Mouse (Mus musculus) adrenal gland, postnatal 36 days (tissue): ENCODE results near the gene Esp22. TPM values are rescaled to one million over a fixed set of nuclear protein-coding genes. Genes with fewer than 3 reads are reported as not detected.
"Not testable (repeated sequence)": the region's sequence is repeated elsewhere in the genome, so short reads cannot be mapped to it uniquely, and the experiment has no call there.

ENCODE experiments used
- DNase-seq, 2 experiments: peaks; one replicate each; pipeline ENCODE4 v3.0.0; 2021; ENCODE audit warnings: mixed read lengths in 1 of 2
- long read RNA-seq, 2 experiments: library from polyadenylated mRNA; stranded (forward); transcript quantifications; one replicate each; pipeline ENCODE4 v2.0.0; 2021; ENCODE audit warnings: borderline sequencing depth in 2 of 2
- total RNA-seq, 2 experiments: library from RNA; stranded (reverse); gene quantifications; 2 replicates each; pipeline ENCODE4 v1.2.3; 2021

The Esp22 gene
- not detected for total RNA-seq
- long read RNA-seq, experiment 1, result 0 reads
- long read RNA-seq, experiment 2, result 0 reads

DNA sequence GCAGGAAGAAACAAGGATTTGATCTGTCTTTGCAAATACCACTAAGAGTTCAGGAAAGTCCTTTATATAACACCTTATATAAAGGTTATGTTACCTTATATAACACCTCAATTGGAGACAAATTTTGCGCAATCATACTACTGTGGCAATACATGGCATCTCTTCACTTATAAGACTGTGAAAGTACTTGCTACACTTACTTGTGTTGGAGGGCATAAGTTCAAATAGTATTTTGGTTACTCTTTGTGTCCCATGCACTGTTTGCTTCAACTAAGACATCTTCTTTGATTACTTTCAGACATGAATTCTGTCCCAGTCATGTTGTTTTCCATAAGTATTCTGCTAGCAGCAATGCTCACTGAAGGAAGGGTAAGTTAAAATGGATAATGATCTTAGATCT, at the start of gene Esp22:
Gene Esp22, plus strand, starts transcription at position 301 of the 400 bp plus-strand sequence.
- no peak for DNase-seq

DNA sequence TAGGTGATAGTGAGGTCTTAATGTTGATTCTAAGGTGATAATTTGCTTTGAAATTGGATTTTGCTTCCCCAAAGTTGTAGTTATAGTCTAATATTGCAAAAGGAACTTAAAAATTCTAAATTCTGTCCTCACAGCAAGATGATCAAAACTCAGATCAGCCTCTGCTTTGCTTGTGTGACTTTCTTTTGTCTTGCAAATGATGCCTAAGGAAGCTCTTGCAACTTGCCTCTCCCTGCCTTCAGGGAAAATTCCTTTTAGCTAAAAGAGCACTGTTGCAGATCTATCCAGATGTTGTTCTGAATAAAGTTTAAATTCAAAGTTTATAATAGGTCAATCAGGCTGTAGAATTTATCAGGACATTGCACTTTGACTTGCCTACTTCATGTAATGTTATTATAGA, 31.5 kb upstream of the Esp22 start:
- no peak for DNase-seq

DNA sequence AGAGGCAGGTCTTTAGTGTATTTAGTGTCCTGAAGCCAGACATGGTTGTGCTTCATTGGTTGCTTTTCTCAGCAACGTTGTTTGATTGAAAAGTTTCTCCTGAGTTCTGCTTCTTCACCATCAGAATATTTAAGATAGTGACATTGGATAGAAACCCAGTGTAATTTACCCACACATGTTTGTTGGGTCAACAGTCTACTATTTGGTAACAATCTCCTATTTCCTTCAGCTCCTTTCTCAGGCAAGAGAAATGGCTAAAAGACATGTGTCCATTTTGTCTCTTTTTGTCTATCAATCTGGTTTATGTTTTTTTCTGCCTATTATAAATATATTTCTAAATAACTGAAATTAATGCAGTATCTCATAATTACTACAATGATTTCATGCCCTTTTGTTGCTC, 18.2 kb upstream of the Esp22 start, which contains the start of gene Esp23:
Gene Esp23, minus strand, starts transcription at position 101 of the 400 bp plus-strand sequence.
- DNase-seq, result no peak

DNA sequence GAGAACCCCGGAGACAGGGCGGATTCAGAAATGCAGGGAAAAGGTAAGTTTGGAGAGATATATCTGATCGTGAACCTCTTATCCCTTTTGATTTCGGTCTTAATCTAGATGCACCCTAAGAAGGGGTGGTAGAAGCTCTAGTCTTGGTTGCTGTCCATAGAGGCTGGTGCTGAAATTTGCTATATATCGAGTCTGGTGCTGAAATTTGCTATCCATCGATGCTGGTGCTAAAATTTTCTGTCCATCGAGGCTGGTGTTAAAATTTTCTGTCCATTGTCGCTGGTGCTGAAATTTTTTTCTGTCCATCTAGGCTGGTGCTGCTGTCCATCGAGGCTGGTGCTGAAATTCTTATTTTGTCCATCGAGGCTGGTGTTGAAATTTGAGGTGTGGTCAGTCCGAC, 12.0 kb downstream of the Esp22 start:
- not testable (repeated sequence) for DNase-seq

DNA sequence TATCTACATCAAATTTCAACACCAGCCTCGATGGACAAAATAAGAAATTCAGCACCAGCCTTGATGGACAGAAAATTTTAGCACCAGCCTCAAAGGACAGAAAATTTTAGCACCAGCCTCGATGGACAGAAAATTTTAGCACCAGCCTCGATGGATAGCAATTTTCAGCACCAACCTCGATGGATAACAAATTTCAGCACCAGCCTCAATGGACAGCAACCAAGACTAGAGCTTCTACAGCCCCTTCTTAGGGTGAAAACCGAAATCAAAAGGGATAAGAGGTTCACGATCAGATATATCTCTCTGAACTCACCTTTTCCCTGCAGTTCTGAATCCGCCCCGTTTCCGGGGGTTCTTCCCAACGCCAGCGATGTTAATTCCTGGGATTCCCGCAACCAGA, 34.0 kb downstream of the Esp22 start:
- DNase-seq, result not testable (repeated sequence)

Other genes starting within 250 kb of the Esp22 start
- not detected for gene Esp24, start 58.6 kb upstream of the Esp22 start, total RNA-seq
- not detected for gene Gm21903, start 52.0 kb upstream of the Esp22 start, total RNA-seq
- gene Esp23, start 18.3 kb upstream of the Esp22 start, total RNA-seq, result not detected